Mouse (Mus musculus) stomach, embryonic 15.5 days (tissue): ENCODE data around the gene Zfp668. TPM values are rescaled to one million over a fixed set of nuclear protein-coding genes. Genes with fewer than 3 reads are reported as not detected.

Source experiments
- ATAC-seq: fragments of 200-750 bp; cut with Nextera tagmentation; 2 replicates; pipeline ENCODE4 v1.8.0; 2017; ENCODE audit warnings: low read depth, moderate number of reproducible peaks, moderate TSS enrichment; ENCODE audit not compliant: insufficient read depth, low FRiP score
- H3K27ac ChIP-seq: fragments of 300-500 bp; sonication (generic); 2 replicates; pipeline ENCODE4 v1.5.1; 2015; ENCODE audit warnings: mild to moderate bottlenecking, inconsistent platforms
- H3K27me3 ChIP-seq: fragments of 300-500 bp; sonication (generic); replicated peaks from 2 replicates; pipeline ENCODE4 v1.6.1; 2015; ENCODE audit warnings: inconsistent platforms
- H3K36me3 ChIP-seq: fragments of 300-500 bp; sonication (generic); 2 replicates; pipeline ENCODE4 v1.6.1; 2015; ENCODE audit warnings: inconsistent platforms
- H3K4me1 ChIP-seq: fragments of 300-500 bp; sonication (generic); 2 replicates; pipeline ENCODE4 v1.6.1; 2015; ENCODE audit warnings: inconsistent platforms
- H3K4me2 ChIP-seq: fragments of 300-500 bp; sonication (generic); 2 replicates; pipeline ENCODE4 v1.6.1; 2015; ENCODE audit warnings: mild to moderate bottlenecking, inconsistent platforms
- H3K4me3 ChIP-seq: fragments of 300-500 bp; sonication (generic); replicated peaks from 2 replicates; pipeline ENCODE4 v1.5.1; 2015; ENCODE audit warnings: inconsistent platforms
- H3K9ac ChIP-seq: fragments of 300-500 bp; sonication (generic); 2 replicates; pipeline ENCODE4 v1.6.1; 2015; ENCODE audit warnings: inconsistent platforms
- H3K9me3 ChIP-seq: fragments of 300-500 bp; sonication (generic); 2 replicates; pipeline ENCODE4 v1.6.1; 2016; ENCODE audit warnings: inconsistent platforms
- WGBS: fragments of 180-500 bp; shearing (Covaris S2); methylation state at CpG from one replicate; pipeline ENCODE4 v1.1.7; 2015; 5-methylcytosine and 5-hydroxymethylcytosine counted together
- polyA plus RNA-seq: library from polyadenylated mRNA; unstranded; fragments of >200 nt; fragmentation: Nextera tagmentation; extraction: Ambion mirVana; gene quantifications from 2 replicates; pipeline ENCODE4 v1.2.1, GENCODE M21; 2015

The Zfp668 gene
- polyA plus RNA-seq, result 14.6 and 16.7 TPM in 2 replicates

DNA sequence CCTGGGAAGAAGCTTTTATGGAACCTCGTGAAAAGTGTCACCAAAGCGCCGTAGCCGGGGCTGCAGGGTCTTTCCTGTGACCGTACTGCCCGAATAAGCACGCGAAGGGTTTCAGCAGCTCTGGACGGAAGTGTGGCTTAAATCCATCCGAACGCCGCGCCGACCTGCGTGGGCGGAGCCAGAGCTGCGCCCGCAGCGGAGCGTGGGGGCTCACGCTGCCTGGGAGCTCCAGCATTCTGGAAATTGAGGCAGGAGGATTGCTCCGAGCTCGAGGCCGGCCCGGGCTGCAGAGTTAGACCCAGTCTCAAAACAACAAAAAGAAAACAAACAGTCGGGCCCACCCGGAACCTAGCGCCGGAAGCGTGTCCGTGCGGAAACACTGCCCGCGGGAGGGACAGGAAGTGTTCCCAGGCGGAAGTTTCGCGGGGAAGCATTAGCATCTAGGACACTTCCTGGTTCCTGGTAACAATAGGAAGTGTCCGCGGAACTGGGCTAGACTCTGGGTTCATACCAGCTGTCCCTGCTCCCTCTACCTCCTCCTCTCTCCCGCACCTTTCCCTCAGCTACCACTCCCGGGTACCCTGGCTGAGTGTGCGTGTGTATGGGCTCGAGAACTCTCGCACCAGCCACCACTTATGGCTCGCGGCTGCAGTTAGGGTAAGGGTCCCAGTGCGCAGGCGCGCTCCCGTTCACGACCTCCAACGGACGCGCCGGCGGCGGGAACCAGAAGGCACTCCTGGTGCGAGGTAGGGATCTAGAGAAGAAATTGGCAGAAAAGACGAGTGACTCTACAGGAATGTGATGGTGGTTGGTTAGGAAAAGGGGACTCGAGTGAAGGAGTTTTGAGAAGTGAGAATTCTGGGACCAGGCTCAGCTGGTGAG, at the start of gene Zfp668:
TSS of gene Zfp668 (minus strand) at position 362 of the 882 bp plus-strand sequence.
- Histone ChIP-seq H3K4me3 (peak within 1 kb of the TSS; percentile 66), H3K27me3 (no peaks in the 10 kb centered on the region), H3K9ac (peak within 1 kb of the TSS; percentile 70), H3K36me3 (peaks cover 34% of the 10 kb centered on the region), H3K4me1 (peaks cover 18% of the 10 kb centered on the region), H3K9me3 (no peaks in the 10 kb centered on the region), H3K27ac (peak within 1 kb of the TSS; percentile 97), H3K4me2 (peak within 1 kb of the TSS; percentile 84)
- ATAC-seq, result peak; percentile 65
- under 1% methylated on average over 60 of the region's 60 CpGs for WGBS

DNA sequence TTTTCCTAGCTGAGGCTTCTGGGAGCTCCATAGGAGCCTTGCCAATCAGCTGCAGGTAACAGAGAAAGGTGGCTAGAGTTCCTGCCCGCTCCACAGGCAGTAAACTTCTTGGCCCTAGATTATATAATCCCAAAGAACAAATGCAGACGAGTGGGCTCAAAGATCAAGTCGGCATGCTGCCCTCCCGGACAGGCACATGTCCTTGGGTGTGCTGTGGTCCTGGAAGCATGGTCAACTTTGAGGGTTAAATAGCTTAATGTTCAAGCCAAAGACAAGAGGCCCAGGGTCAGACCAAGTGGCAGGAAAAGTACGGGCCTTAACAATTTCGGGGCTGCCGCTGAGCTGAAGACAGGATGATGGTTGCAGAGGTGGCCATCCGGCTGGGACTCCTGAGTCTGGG, 49.4 kb upstream of the Zfp668 start:
- no peak overlapping the region for H3K4me3 ChIP-seq
- H3K36me3 ChIP-seq, result peaks cover 8% of the 10 kb centered on the region; the same call in 1 of the 2 replicates
- peak overlapping the region; percentile 20 for H3K4me2 ChIP-seq
- H3K4me1 ChIP-seq, result peaks cover 23% of the 10 kb centered on the region
- H3K9ac ChIP-seq, result no peak overlapping the region
- peak overlapping the region; percentile 93 for H3K27ac ChIP-seq
- WGBS, result 73% methylated on average over 8 of the region's 8 CpGs
- ATAC-seq, result no peak
- H3K27me3 ChIP-seq, result no peaks in the 10 kb centered on the region
- no peaks in the 10 kb centered on the region for H3K9me3 ChIP-seq

DNA sequence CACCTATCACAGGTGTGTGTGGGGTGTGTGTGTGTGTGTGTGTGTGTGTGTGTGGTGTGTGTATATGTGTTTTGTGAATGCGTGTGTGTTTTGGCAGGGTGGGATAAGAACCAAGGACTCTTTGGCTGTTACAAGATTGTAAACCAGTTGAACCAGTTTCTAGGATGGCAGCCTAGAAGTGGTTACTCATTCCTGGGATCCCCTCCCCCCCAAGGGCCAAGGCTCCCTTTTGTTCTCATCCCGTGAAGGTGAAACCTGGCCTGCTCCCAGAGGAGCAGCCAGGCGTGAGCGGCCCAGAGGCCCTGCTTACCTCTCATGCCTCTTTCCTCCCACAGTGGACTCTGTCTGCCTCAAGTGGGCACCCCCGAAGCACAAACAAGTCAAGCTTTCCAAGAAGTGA, 48.6 kb upstream of the Zfp668 start:
- no peak overlapping the region for H3K4me2 ChIP-seq
- peak overlapping the region; percentile 93 for H3K27ac ChIP-seq
- H3K27me3 ChIP-seq, result no peaks in the 10 kb centered on the region
- H3K9me3 ChIP-seq, result no peaks in the 10 kb centered on the region
- peak; percentile 76 for ATAC-seq
- H3K4me1 ChIP-seq, result peaks cover 22% of the 10 kb centered on the region
- no peak overlapping the region for H3K9ac ChIP-seq
- H3K36me3 ChIP-seq, result peaks cover 8% of the 10 kb centered on the region; the same call in 1 of the 2 replicates
- 66% methylated on average over 5 of the region's 5 CpGs for WGBS
- no peak overlapping the region for H3K4me3 ChIP-seq

DNA sequence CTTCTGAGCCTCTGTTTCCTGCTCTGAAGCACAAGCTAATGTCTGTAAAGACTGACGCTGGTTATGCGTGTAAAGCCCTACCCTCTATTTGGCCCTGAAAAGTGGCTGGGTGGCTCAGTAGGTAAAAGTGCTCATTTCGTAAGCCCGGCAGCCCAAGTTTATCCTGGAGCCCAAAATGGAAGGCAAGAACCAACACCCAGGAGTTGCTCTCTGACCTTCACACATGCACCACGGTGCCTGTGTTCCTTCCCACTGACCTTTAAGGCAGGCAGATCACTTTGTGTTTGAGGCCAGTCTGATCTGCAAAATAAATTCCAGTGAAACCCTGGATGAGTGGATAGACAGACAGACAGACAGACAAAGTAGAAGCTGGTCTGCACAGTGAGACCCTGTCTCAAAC, 47.1 kb upstream of the Zfp668 start:
- ATAC-seq, result no peak
- no peak overlapping the region for H3K4me3 ChIP-seq
- 75% methylated on average over 5 of the region's 5 CpGs for WGBS
- H3K27me3 ChIP-seq, result no peaks in the 10 kb centered on the region
- H3K27ac ChIP-seq, result peak overlapping the region; percentile 78; the same call in 1 of the 2 replicates
- no peaks in the 10 kb centered on the region for H3K9me3 ChIP-seq
- H3K4me1 ChIP-seq, result peaks cover 22% of the 10 kb centered on the region
- H3K36me3 ChIP-seq, result peaks cover 8% of the 10 kb centered on the region; the same call in 1 of the 2 replicates
- no peak overlapping the region for H3K9ac ChIP-seq
- no peak overlapping the region for H3K4me2 ChIP-seq

DNA sequence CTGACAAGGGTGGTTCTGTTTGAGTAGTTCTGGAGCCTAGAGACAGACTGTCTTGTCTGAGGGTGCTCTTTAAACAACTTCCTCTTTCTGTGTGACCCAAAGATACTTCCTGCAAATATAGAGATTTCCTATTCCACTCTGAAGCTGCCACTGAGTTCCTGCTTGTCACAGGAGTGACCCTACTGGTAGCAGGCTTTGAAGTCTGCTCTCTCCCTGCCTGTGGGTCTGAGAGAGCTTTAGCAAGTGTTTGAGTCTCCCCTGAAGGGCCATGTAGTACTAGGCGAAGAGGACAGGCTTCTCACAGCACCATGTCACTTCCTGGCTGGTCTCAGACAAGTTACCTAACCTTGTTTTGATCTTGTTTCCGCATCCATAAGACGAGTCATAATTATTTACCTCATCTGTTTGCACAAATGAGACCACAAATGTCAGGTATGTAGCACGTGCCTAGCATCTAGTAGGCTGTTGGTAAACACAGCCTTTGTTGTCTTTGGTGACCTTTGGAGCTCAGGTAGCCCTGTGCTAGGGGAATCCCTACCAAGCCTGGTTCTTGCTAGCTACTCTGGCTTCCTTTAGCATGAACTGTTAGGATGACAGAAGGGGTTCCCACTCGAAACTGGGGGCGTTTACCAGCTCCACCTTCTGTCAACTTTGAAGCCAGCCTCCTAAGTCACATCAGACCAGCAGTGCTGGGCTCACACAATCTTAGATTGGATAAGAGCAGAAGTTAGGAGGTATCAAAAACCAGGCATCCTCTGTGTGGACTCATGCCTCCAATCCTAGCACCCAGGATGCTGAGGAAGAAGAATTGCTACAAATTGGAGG, 46.0 kb upstream of the Zfp668 start:
- Histone ChIP-seq H3K4me1 (peaks cover 18% of the 10 kb centered on the region), H3K27me3 (no peaks in the 10 kb centered on the region), H3K4me2 (no peak overlapping the region), H3K36me3 (peaks cover 8% of the 10 kb centered on the region; the same call in 1 of the 2 replicates), H3K27ac (peak overlapping the region; percentile 78), H3K4me3 (no peak overlapping the region), H3K9ac (no peak overlapping the region), H3K9me3 (no peaks in the 10 kb centered on the region)
- WGBS, result 59% methylated on average over 6 of the region's 6 CpGs
- ATAC-seq, result no peak

DNA sequence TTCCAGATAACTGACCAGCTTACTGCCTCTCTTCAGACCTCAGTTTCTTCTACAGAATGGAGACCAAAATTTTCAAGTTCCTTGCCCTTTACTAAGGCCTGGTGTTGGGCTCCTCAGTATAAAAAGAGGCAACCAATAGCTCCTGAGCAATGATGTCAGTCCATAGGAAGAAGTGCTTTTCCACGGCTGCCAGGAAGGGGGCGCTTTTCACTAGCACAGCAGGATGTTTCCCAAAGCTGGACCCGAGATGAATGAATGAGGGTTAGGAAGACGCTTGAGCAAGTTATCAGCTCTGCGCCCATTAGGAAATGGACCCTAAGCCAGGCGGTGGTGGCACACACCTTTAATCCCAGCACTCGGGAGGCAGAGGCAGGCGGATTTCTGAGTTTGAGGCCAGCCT, 44.9 kb upstream of the Zfp668 start:
- Histone ChIP-seq H3K4me3 (no peak overlapping the region), H3K4me2 (no peak overlapping the region), H3K27me3 (no peaks in the 10 kb centered on the region), H3K27ac (no peak overlapping the region), H3K9ac (no peak overlapping the region), H3K9me3 (no peaks in the 10 kb centered on the region), H3K36me3 (peaks cover 8% of the 10 kb centered on the region; the same call in 1 of the 2 replicates), H3K4me1 (peaks cover 11% of the 10 kb centered on the region)
- no peak for ATAC-seq
- 64% methylated on average over 8 of the region's 8 CpGs for WGBS

DNA sequence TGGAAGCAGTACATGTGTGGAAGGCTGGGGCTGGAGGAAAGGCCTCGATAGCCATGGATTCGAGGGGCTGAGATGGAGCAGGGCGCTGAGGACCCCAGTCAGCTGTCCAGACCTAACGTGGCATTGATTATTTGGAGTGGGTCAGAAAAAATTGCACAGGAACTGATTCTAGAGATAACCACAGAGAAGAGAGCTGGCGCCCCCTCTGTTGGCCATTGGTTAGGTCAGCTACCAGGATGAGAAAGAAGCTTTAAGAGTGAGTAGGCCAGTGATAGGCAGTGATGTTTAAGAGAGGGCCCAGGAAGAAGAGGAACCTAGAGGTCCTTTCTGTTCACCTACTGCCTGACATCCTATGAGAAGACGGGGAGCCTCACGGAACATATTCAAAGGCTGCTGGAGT, 42.7 kb upstream of the Zfp668 start:
- H3K36me3 ChIP-seq, result peaks cover 12% of the 10 kb centered on the region; the same call in 1 of the 2 replicates
- H3K9ac ChIP-seq, result no peak overlapping the region
- no peak overlapping the region for H3K4me2 ChIP-seq
- H3K27me3 ChIP-seq, result no peaks in the 10 kb centered on the region
- peaks cover 3% of the 10 kb centered on the region for H3K4me1 ChIP-seq
- no peak for ATAC-seq
- H3K27ac ChIP-seq, result no peak overlapping the region
- no peaks in the 10 kb centered on the region for H3K9me3 ChIP-seq
- H3K4me3 ChIP-seq, result no peak overlapping the region
- 69% methylated on average over 7 of the region's 7 CpGs for WGBS

DNA sequence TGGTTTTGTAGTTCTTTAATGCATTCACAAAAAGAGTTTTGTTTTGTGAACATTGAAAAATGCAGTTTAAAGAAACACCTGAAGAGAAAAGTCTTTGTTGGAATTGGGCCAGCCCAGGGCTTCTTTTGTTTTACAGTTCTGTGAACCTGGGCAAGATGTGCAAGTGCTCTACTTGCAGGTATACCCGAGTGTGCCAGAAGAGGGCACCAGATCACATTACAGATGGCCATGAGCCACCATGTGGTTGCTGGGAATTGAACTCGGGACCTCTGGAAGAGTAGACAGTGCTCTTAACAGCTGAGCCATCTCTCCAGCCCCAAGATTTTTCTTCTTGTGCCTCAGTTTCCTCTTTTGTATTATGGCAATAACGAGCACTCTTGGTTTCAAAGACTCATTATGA, 41.6 kb upstream of the Zfp668 start:
- 56% methylated on average over 3 of the region's 3 CpGs for WGBS
- no peak for ATAC-seq
- no peaks in the 10 kb centered on the region for H3K9me3 ChIP-seq
- no peak overlapping the region for H3K9ac ChIP-seq
- no peak overlapping the region for H3K27ac ChIP-seq
- no peak overlapping the region for H3K4me3 ChIP-seq
- no peaks in the 10 kb centered on the region; the same call in 1 of the 2 replicates for H3K4me1 ChIP-seq
- no peaks in the 10 kb centered on the region for H3K27me3 ChIP-seq
- peaks cover 12% of the 10 kb centered on the region; the same call in 1 of the 2 replicates for H3K36me3 ChIP-seq
- H3K4me2 ChIP-seq, result no peak overlapping the region

DNA sequence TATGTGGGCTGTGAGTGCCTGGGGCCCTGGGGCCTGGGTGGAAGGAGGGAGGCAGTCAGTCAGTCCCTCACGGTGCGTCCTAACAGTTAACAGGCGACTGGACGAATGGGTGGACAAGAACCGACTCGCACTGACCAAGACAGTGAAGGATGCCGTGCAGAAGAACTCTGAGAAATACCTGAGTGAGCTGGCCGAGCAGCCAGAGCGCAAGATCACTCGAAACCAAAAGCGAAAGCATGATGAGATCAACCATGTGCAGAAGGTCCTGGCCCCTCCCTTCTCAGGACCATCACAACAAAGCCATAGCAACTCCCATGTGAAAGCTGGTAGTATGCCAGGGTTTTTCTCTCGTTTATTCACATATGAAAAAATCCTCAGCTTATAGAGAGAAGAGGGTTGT, 38.7 kb upstream of the Zfp668 start:
- H3K9ac ChIP-seq, result no peak overlapping the region
- no peak overlapping the region for H3K4me2 ChIP-seq
- H3K27ac ChIP-seq, result no peak overlapping the region
- 91% methylated on average over 12 of the region's 12 CpGs for WGBS
- H3K4me1 ChIP-seq, result 0 out of 2 replicates have a peak, but pooled peaks cover 4% of the 10 kb centered on the region
- no peak overlapping the region for H3K4me3 ChIP-seq
- ATAC-seq, result no peak
- peaks cover 12% of the 10 kb centered on the region; the same call in 1 of the 2 replicates for H3K36me3 ChIP-seq
- no peaks in the 10 kb centered on the region for H3K9me3 ChIP-seq
- no peaks in the 10 kb centered on the region for H3K27me3 ChIP-seq

DNA sequence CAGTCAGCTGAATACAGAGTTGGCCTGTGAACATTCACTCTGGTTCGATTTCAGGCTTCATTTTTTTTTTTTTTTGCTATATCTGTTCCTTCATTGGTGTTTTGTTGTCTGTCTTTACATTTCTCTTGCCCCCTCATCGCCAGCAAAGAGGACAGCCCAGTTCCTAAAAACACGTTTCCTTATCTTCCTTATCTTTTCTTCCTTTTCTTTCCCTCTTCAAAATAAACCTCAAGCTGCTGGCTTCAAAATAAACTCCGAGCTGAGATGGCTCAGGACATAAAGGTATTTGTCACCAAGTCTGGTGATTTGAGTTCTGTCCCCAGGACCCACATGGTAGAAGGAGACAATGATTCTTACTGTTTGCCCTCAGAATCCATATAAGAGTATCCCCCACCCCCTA, 36.3 kb upstream of the Zfp668 start:
- H3K36me3 ChIP-seq, result peaks cover 32% of the 10 kb centered on the region

DNA sequence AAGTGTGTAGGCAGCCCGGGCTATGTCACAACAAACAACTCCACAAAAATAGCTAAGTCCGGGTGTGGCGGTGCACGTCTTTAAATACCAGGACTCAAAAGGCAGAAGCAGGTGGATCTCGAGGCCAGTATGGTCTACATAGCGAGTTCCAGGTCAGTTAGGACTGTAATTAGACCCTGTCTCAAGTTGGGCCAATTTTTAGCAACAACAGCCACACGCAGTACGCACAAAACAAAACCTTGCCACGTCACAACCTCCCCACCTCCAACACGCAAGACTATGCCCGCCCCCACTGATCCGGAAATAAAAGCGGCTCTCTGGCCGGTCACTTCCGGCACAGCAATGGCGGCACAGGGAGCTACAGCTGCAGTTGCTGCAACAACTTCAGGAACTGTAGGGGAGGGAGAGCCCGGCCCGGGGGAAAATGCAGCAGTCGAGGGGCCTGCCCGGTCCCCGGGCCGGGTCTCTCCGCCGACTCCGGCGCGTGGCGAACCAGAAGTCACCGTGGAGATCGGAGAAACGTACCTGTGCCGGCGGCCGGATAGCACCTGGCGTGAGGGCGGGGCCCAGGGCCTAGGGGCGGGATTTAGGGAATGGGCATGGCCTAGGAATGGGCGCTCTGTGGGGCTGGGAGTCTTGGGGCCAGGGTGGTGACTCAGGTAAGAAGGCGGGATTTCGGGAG, 35.7 kb upstream of the Zfp668 start, which contains the start of gene Kat8:
TSS of gene Kat8 (plus strand) at position 327 of the 682 bp plus-strand sequence.
- Histone ChIP-seq H3K27ac (peak within 1 kb of the TSS; percentile 90), H3K4me1 (0 out of 2 replicates have a peak, but pooled peaks cover 4% of the 10 kb centered on the region), H3K4me2 (peak within 1 kb of the TSS; percentile 65), H3K9me3 (no peaks in the 10 kb centered on the region), H3K9ac (peak within 1 kb of the TSS; percentile 73), H3K4me3 (peak within 1 kb of the TSS; percentile 81), H3K27me3 (no peaks in the 10 kb centered on the region), H3K36me3 (peaks cover 38% of the 10 kb centered on the region)
- peak; percentile 95 for ATAC-seq
- WGBS, result 1% methylated on average over 40 of the region's 40 CpGs

More for the DNA sequence above, 36.3 kb upstream of the Zfp668 start:
- 20% methylated on average over 4 of the region's 4 CpGs for WGBS
- Histone ChIP-seq H3K27me3 (no peaks in the 10 kb centered on the region), H3K4me1 (0 out of 2 replicates have a peak, but pooled peaks cover 4% of the 10 kb centered on the region), H3K9ac (peak overlapping the region; percentile 73; the same call in 1 of the 2 replicates), H3K9me3 (no peaks in the 10 kb centered on the region), H3K4me3 (peak overlapping the region; percentile 81), H3K4me2 (peak overlapping the region; percentile 65), H3K27ac (peak overlapping the region; percentile 90)
- ATAC-seq, result no peak
